Mouse (Mus musculus) 3134 (cell line): ENCODE results near the gene Gsta2.
A peak's percentile ranks its signal among the peaks of the same experiment; 100 is the strongest.
"Not testable (repeated sequence)": the region's sequence is repeated elsewhere in the genome, so short reads cannot be mapped to it uniquely, and the experiment has no call there.

Experiments
- DNase-seq: peaks from one replicate; pipeline ENCODE4 v3.0.0-alpha.2; 2011; ENCODE audit warnings: low spot score; ENCODE audit not compliant: insufficient read length; ENCODE audit errors: extremely low read depth

Gene Gsta2

GRCm38 (mm10) chr9:78314696-78315095 is 40.9 kb downstream of the Gsta2 start, which contains the start of gene Omt2a:
TSS of gene Omt2a (minus strand) at chr9:78314796.
- no peak for DNase-seq

GRCm38 (mm10) chr9:78308122-78308521 is 47.5 kb downstream of the Gsta2 start:
- DNase-seq: not testable (repeated sequence)

GRCm38 (mm10) chr9:78299143-78299542 is 56.4 kb downstream of the Gsta2 start:
- DNase-seq: peak; percentile 52

- peak; percentile 50 for DNase-seq
Observed at GRCm38 (mm10) chr9:78298232-78298631, 57.4 kb downstream of the Gsta2 start.

- DNase-seq: peak; percentile 36
Observed at GRCm38 (mm10) chr9:78296089-78296488, 59.5 kb downstream of the Gsta2 start.

GRCm38 (mm10) chr9:78294781-78295180 is 60.8 kb downstream of the Gsta2 start:
- not testable (repeated sequence) for DNase-seq

- DNase-seq: not testable (repeated sequence)
Observed at GRCm38 (mm10) chr9:78293683-78294082, 61.9 kb downstream of the Gsta2 start.

- DNase-seq: not testable (repeated sequence)
Observed at GRCm38 (mm10) chr9:78292462-78292861, 63.1 kb downstream of the Gsta2 start.

- not testable (repeated sequence) for DNase-seq
Observed at GRCm38 (mm10) chr9:78289723-78290122, 65.9 kb downstream of the Gsta2 start, which contains the start of gene Gm10639. TSS of gene Gm10639 (plus strand) at chr9:78289923.

- not testable (repeated sequence) for DNase-seq
Observed at GRCm38 (mm10) chr9:78289063-78289462, 66.5 kb downstream of the Gsta2 start.

- DNase-seq: peak; percentile 66
Observed at GRCm38 (mm10) chr9:78282002-78282711, 73.4 kb downstream of the Gsta2 start.
